Mouse (Mus musculus) E14TG2a.4 (cell line): ENCODE results near the gene Cep57.

Source experiments
- H3K27me3 ChIP-seq: 2 replicates; pipeline ENCODE4 v1.6.1; 2014; ENCODE audit warnings: low read length, control low read depth; ENCODE audit not compliant: insufficient read depth
- H3K36me3 ChIP-seq: 2 replicates; pipeline ENCODE4 v1.6.1; 2014; ENCODE audit warnings: low read length, control low read depth; ENCODE audit not compliant: insufficient read depth
- H3K4me1 ChIP-seq: replicated peaks from 2 replicates; pipeline ENCODE4 v1.6.1; 2014; ENCODE audit warnings: low read depth, low read length, control low read depth
- H3K4me3 ChIP-seq: replicated peaks from 2 replicates; pipeline ENCODE4 v1.5.1; 2014; ENCODE audit warnings: mild to moderate bottlenecking, low read length
- H3K9me3 ChIP-seq: 2 replicates; pipeline ENCODE4 v1.6.1; 2014; ENCODE audit warnings: low read length, control low read depth
- CTCF ChIP-seq: conservative IDR thresholded peaks from 2 replicates; pipeline ENCODE4 v1.5.1; 2014; ENCODE audit warnings: low read length
- NANOG ChIP-seq: IDR thresholded peaks from 2 replicates; pipeline ENCODE4 v1.6.1; 2014; ENCODE audit warnings: borderline replicate concordance, low read length, mixed read lengths
- POU5F1 ChIP-seq: IDR thresholded peaks from 2 replicates; pipeline ENCODE4 v1.6.1; 2014; ENCODE audit warnings: low read length, borderline replicate concordance

Cep57 gene

GRCm38 (mm10) chr9:13826832-13827405 lies at the start of gene Cep57:
Gene Cep57, minus strand, starts transcription at chr9:13827107.
- H3K36me3 ChIP-seq: peaks cover 50% of the 10 kb centered on the region
- TF ChIP-seq NANOG (no peak), CTCF (no peak)
- H3K9me3 ChIP-seq: no peaks in the 10 kb centered on the region
- peaks cover 47% of the 10 kb centered on the region for H3K4me1 ChIP-seq
- no peaks in the 10 kb centered on the region for H3K27me3 ChIP-seq
- H3K4me3 ChIP-seq: peak within 1 kb of the TSS; percentile 98

- no peak overlapping the region for H3K4me3 ChIP-seq
- no peaks in the 10 kb centered on the region for H3K4me1 ChIP-seq
- H3K9me3 ChIP-seq: no peaks in the 10 kb centered on the region
- TF ChIP-seq NANOG: no peak
- TF ChIP-seq CTCF: no peak
- TF ChIP-seq POU5F1: no peak
- H3K27me3 ChIP-seq: no peaks in the 10 kb centered on the region
- no peaks in the 10 kb centered on the region for H3K36me3 ChIP-seq
Observed at GRCm38 (mm10) chr9:13875340-13875739, 48.4 kb upstream of the Cep57 start.

DNA sequence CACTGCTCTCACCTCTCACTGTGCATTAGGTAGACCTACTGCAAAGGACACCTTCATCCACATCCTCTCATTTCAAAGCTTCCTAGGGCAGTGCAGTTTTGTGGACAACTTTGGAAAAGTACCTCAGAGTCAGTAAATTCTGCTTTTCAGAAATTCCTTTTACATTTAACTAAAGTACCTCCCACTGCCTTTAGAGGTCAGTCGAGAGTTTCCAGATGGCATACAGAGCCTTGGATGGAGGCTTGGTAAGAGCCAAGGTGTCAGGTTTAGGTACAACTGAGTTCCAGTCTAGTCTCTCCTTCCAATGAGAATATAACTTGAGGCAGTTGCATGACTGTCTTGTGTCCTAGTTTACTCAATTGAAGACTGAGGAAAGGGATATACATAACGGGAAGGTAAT lies 47.5 kb upstream of the Cep57 start:
- Histone ChIP-seq H3K4me3 (no peak overlapping the region), H3K36me3 (no peaks in the 10 kb centered on the region), H3K27me3 (no peaks in the 10 kb centered on the region), H3K4me1 (no peaks in the 10 kb centered on the region), H3K9me3 (no peaks in the 10 kb centered on the region)
- peak; percentile 47 for TF ChIP-seq CTCF
- no peak for TF ChIP-seq NANOG

DNA sequence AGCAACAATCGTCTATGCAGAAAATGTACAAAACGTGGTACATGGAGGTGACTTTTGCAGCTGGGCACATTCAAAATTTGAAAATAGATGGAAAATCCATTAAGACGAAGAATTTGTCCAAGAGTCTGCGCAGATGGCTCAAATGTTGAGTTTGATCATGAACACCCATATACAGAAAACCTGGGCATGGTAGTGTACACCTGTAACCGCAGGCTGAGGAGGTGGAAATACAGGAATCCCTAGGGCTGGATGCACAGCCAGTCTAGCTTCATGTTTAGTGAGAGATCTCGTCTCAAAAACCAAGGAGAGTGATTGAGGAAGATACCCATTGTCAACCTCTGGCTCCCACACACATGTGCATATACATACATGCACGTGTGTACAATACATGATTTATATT lies 44.7 kb upstream of the Cep57 start:
- H3K9me3 ChIP-seq: no peaks in the 10 kb centered on the region
- no peaks in the 10 kb centered on the region for H3K4me1 ChIP-seq
- H3K36me3 ChIP-seq: no peaks in the 10 kb centered on the region
- H3K4me3 ChIP-seq: no peak overlapping the region
- H3K27me3 ChIP-seq: no peaks in the 10 kb centered on the region
- TF ChIP-seq CTCF: no peak
- TF ChIP-seq NANOG: no peak
- no peak for TF ChIP-seq POU5F1

- H3K4me1 ChIP-seq: no peaks in the 10 kb centered on the region
- no peaks in the 10 kb centered on the region for H3K36me3 ChIP-seq
- H3K9me3 ChIP-seq: no peaks in the 10 kb centered on the region
- 0 out of 2 replicates have a peak, but pooled peaks cover 2% of the 10 kb centered on the region for H3K27me3 ChIP-seq
- no peak for TF ChIP-seq CTCF
- H3K4me3 ChIP-seq: no peak overlapping the region
Observed at GRCm38 (mm10) chr9:13867646-13868045, 40.7 kb upstream of the Cep57 start.

- Histone ChIP-seq H3K27me3 (no peaks in the 10 kb centered on the region), H3K9me3 (no peaks in the 10 kb centered on the region), H3K36me3 (no peaks in the 10 kb centered on the region), H3K4me1 (no peaks in the 10 kb centered on the region), H3K4me3 (no peak overlapping the region)
- TF ChIP-seq NANOG (no peak), POU5F1 (no peak)
Observed at GRCm38 (mm10) chr9:13856777-13857176, 29.9 kb upstream of the Cep57 start.

DNA sequence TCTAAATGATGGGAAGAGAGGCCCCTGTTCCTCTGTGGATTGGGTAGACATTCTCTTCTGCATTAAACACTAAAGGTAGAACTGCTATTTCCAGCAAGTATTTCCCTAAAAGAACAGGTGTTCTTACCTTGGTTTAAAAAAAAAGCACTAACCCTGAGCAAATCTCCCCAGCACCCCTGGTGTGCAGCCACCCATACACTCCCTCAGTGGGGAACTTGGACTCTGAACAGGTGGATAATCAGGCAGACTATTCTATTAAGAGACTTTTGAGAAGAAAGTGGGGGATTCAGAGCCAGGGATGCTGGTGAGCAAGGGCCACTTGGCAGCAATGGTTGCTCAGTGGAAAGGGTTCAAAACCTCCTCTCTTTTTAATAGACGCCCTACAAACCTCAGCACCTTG lies 29.3 kb upstream of the Cep57 start:
- TF ChIP-seq CTCF (no peak), NANOG (no peak), POU5F1 (no peak)

DNA sequence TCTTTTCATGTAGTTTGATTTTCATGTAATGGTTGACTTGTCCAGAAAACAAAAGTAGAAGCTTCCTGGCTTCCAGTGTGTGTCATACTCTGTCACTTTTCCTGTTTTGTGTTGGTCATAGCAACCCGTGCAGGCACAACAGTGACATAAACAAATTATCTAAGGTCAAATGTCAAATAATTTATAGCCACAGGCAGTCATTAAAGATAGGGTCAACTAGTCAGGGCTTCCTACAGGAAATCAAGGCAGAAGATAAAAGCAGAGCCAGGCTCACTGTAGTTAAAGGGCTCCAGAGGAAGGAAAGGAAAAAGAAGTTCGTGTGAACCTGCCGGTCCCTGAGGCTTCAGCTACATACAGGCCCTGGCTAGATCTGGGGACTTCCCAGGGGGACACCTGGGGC lies 27.0 kb upstream of the Cep57 start:
- no peak for TF ChIP-seq NANOG
- no peak for TF ChIP-seq CTCF
- no peak for TF ChIP-seq POU5F1
- H3K4me3 ChIP-seq: no peak overlapping the region
- H3K9me3 ChIP-seq: no peaks in the 10 kb centered on the region
- peaks cover 3% of the 10 kb centered on the region; the same call in 1 of the 2 replicates for H3K36me3 ChIP-seq
- H3K27me3 ChIP-seq: no peaks in the 10 kb centered on the region
- H3K4me1 ChIP-seq: no peaks in the 10 kb centered on the region

More for the DNA sequence above, 29.3 kb upstream of the Cep57 start:
- no peaks in the 10 kb centered on the region for H3K27me3 ChIP-seq
- no peak overlapping the region for H3K4me3 ChIP-seq
- no peaks in the 10 kb centered on the region for H3K36me3 ChIP-seq
- H3K4me1 ChIP-seq: no peaks in the 10 kb centered on the region
- no peaks in the 10 kb centered on the region for H3K9me3 ChIP-seq
